Mouse (Mus musculus) megakaryocyte progenitor cell, adult 5-6 weeks (primary cell): Measurements from ENCODE around the gene Tmem8b. TPM values are rescaled to one million over a fixed set of nuclear protein-coding genes. Genes with fewer than 3 reads are reported as not detected.

Experiments used
- ATAC-seq: replicated peaks from 2 replicates; pipeline ENCODE4 v1.8.0; 2016; ENCODE audit warnings: mild to moderate bottlenecking, moderate TSS enrichment, inconsistent platforms; ENCODE audit not compliant: poor library complexity
- total RNA-seq, 2 experiments: library from RNA; stranded (forward) in 1 of 2; stranded (reverse) in 1 of 2; fragments of 157-497, 149-512 nt in 1 of 2; fragments of 200-1000 nt in 1 of 2; gene quantifications; 2 replicates each; pipeline versions ENCODE4 v1.2.3 to v1.2.4; 2015 to 2017

The Tmem8b gene
- total RNA-seq, 2 experiments from 2014 or later = 0.25 to 0.47 TPM

GRCm38 (mm10) chr4:43711821-43712220 lies 43.0 kb downstream of the Tmem8b start:
- peak; percentile 80 for ATAC-seq

- ATAC-seq = no peak
Observed at GRCm38 (mm10) chr4:43713652-43714219, 45.0 kb downstream of the Tmem8b start.

- ATAC-seq = no peak
Observed at GRCm38 (mm10) chr4:43720491-43721228, 51.9 kb downstream of the Tmem8b start.

DNA sequence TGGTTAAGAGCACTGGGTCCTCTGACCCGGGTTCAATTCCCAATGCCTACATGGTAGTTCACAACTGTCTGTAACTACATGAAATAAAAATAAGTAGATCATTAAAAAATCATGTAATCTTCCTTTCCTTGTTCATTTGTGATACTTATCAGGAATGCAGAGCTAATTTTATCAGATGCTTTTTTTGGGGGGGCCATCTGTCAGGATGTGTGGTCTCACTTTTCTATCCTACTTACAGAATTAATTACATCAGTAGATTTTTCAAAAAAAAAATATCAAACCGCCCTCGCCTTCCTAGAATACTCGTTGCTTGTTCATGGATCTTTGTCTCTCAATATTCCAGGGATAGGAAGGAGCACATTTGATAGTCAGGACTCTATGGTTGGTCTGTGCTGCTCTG lies 53.4 kb downstream of the Tmem8b start:
- ATAC-seq = no peak

- 0 out of 2 replicates have a peak, but pooled peaks have one; percentile 37 for ATAC-seq
Observed at GRCm38 (mm10) chr4:43724764-43725163, 56.0 kb downstream of the Tmem8b start.

- no peak for ATAC-seq
Observed at GRCm38 (mm10) chr4:43726228-43726993, 57.6 kb downstream of the Tmem8b start.

DNA sequence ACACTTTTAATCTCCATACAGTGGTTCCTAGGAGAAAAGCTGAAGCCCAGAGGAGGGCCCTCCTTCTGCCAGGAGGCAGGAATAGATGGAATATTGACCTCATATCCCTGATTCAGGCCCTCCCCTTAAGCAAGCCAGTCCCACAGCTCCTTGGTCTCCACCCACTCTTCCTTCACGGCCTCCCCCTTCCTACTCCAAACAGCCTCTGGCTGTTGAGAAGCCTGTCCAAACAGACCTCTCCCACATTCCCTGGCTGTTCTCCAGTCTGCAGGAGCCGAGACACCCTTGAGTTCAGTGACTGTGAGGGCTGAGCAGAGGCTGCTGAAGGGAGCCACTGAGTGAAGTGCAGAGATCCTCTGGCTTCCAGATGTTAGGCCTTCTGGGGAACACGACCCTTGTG lies 58.2 kb downstream of the Tmem8b start, which contains the start of gene Hrct1:
TSS of gene Hrct1 (plus strand) at position 194 of the 400 bp plus-strand sequence.
- ATAC-seq = no peak

DNA sequence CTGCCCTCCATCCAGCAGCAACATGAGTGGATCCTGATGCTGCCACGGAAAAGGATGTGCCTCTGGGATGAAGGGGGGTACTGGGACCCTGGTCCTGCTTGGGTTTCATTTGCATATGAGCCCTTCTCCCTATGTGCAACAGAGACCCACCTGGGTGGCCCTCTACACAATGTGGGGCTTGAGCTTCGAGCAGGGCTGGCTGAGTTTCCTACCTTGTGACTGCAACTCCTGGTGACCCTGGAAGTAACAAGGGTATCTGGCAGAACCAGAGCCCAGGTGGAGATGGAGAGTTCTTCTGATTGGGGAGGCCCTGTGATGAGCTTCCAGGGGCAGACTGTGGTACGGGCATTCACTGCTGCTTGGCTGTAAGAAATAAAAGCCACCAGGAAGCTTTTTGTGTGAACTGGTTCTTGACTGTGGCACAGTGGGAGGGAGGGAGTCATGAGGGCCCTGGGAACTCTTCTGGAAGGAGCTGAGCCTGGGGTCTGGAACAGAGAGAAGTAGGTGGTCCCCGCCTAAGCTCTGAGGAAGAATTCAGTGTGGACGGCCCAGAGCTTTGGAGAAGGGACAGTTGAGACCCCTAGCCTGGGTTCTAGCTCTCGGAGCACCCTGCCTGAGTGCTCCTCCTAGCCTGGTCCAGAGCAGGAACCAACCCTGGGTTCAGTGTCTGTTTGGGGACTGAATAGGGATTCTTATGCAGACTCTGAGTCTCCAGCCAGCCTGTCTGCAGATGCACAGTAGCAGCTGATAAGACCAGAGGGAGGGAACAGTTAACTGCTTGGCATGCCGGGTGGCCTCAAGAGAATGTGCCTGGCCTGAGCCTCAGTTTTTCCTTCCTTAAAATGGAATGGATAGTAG lies 59.2 kb downstream of the Tmem8b start:
- ATAC-seq = peak; percentile 70

GRCm38 (mm10) chr4:43728576-43728954 lies 59.8 kb downstream of the Tmem8b start:
- no peak for ATAC-seq

DNA sequence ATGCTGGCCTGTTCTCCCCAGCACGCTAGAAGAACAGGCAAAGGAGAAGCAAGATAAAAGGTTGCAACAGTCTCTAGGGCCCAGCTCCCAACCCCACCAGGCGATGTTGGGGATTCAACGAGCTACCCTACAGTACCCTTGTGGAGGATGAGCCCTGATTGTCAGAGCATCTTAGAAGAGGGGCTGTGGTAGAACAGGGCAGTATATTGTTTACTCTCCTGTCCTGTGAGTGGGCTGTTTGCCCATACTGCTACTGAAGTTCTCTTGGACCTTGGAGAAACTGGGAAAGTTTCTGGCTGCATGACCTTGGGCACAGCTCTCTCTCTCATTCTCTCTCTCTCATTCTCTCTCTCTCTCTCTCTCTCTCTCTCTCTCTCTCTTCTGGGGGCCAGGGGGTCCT lies 60.4 kb downstream of the Tmem8b start:
- ATAC-seq = no peak

- peak; percentile 58 for ATAC-seq
Observed at GRCm38 (mm10) chr4:43729794-43730550, 61.2 kb downstream of the Tmem8b start, which contains the start of gene Spaar. TSS of gene Spaar (plus strand) at chr4:43730034.

GRCm38 (mm10) chr4:43730750-43731297 lies 62.1 kb downstream of the Tmem8b start:
- ATAC-seq = no peak

GRCm38 (mm10) chr4:43732171-43732570 lies 63.4 kb downstream of the Tmem8b start:
- no peak for ATAC-seq

DNA sequence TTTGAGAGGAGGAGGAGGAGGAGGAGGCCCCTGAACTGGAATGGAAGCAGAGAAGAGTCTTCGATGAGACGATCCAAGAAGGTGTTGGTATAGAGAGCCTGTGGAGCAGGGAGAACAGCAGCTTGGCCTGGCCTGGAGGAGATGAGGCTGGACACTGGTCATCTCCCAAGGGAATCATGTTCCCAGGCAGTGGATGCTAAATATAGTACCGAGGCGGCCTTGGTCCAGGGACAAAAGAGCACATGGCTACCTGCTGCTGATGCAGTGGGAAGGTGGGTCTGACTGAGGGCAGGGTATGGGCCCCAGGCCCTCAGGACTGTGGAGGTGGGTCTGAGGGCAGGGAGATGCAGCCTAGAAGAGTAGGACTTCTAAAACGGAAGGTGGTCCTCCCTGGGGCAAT lies 64.4 kb downstream of the Tmem8b start:
- no peak for ATAC-seq

DNA sequence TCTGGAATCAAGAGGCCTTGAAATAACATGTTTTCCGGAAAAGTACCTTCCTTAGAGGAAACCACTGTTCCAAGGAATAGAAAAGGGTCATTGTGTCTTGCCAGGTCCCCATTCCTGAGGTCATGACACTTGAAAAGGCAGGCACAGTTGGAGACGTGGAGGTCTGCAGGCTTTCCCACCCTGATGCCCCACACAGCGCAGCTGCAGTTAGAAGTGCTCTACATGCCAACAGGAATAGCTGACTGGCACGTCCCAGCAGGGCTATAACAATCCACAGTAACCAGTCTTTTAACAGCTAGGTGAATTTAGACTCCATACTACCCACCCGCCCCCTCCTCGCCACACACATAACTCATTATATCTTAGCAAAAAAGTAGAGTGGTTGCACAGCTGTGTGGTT lies 68.4 kb downstream of the Tmem8b start:
- ATAC-seq = no peak

DNA sequence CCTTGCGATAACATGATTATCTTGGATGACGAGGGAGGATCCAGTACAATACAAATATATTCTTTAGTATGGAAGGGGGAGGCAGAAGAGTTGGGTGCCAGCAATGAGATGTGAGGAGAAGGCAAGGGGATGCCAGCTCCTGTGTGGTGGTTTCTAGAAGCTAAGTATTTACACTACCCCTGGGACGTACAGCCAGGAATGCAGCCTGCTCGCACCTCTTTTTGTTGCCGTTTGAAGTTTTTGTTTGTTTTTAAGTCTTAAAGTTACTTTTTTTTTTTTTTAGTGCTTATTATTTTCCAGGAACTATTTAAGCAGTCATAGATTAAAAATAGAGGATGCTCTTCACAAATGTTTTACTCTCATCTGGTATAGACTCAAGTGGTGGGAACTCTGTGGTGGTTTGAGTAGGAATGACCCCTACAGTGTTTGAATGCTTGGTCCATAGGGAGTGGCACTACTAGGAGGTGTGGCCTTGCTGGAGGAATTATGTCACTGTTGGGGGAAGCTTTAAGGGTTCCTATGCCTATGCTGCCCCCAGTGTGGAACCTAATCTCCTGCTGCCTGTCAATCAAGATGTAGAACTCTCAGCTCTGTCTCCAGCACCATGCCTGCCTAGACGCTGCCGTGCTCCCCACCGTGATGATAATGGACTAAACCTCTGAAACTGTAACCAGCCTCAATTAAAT lies 70.4 kb downstream of the Tmem8b start:
- ATAC-seq = no peak

GRCm38 (mm10) chr4:43741526-43741925 lies 72.8 kb downstream of the Tmem8b start:
- ATAC-seq = no peak
